Mouse (Mus musculus) MEL (cell line): ENCODE data around the gene Palb2.

Experiments used
- CHD2 ChIP-seq: IDR thresholded peaks from 2 replicates; pipeline ENCODE4 v1.6.1; 2011; ENCODE audit warnings: low read length, improper control_type of control experiment
- CTCF ChIP-seq, 3 experiments: IDR thresholded peaks in 2 of 3; conservative IDR thresholded peaks in 1 of 3; 2 replicates each; pipeline ENCODE4 v1.5.1; 2011 to 2012; ENCODE audit warnings: low read length in 3 of 3, low read depth in 2 of 3, mild to moderate bottlenecking in 2 of 3, improper control_type of control experiment in 1 of 3, inconsistent platforms in 1 of 3, mixed read lengths in 1 of 3, moderate library complexity in 1 of 3; ENCODE audit not compliant: control insufficient read depth in 1 of 3, insufficient read depth in 1 of 3, poor library complexity in 1 of 3, severe bottlenecking in 1 of 3
- E2F4 ChIP-seq: IDR thresholded peaks from 2 replicates; pipeline ENCODE4 v1.6.1; 2011; ENCODE audit warnings: low read depth, low read length, improper control_type of control experiment, borderline replicate concordance
- EP300 ChIP-seq, 2 experiments: IDR thresholded peaks; 2 replicates each; pipeline ENCODE4 v1.6.1; 2011; ENCODE audit warnings: improper control_type of control experiment in 2 of 2, low read length in 2 of 2, low read depth in 1 of 2, mild to moderate bottlenecking in 1 of 2
- ETS1 ChIP-seq: IDR thresholded peaks from 2 replicates; pipeline ENCODE4 v1.6.1; 2012; ENCODE audit warnings: low read depth, mild to moderate bottlenecking, inconsistent platforms, low read length, improper control_type of control experiment, moderate library complexity
- POLR2A ChIP-seq, 2 experiments: IDR thresholded peaks; 2 replicates each; pipeline ENCODE4 v1.6.1; 2011 to 2012; ENCODE audit warnings: low read length in 2 of 2, mild to moderate bottlenecking in 2 of 2, control low read depth in 1 of 2, improper control_type of control experiment in 1 of 2, low read depth in 1 of 2, moderate library complexity in 1 of 2; ENCODE audit not compliant: control insufficient read depth in 1 of 2, insufficient read depth in 1 of 2, poor library complexity in 1 of 2
- POLR2AphosphoS5 ChIP-seq: IDR thresholded peaks from 2 replicates; pipeline ENCODE4 v1.6.1; 2012; ENCODE audit warnings: low read depth, borderline replicate concordance, mild to moderate bottlenecking, inconsistent platforms, low read length, moderate library complexity, mixed read lengths
- RAD21 ChIP-seq: IDR thresholded peaks from 2 replicates; pipeline ENCODE4 v1.6.1; 2011; ENCODE audit warnings: mild to moderate bottlenecking, low read depth, low read length, improper control_type of control experiment
- SMC3 ChIP-seq: IDR thresholded peaks from 2 replicates; pipeline ENCODE4 v1.6.1; 2011; ENCODE audit warnings: low read depth, low read length, improper control_type of control experiment
- USF1 ChIP-seq: IDR thresholded peaks from 2 replicates; pipeline ENCODE4 v1.6.1; 2014; ENCODE audit warnings: low read depth, mild to moderate bottlenecking, inconsistent platforms, low read length, improper control_type of control experiment, moderate library complexity
- USF2 ChIP-seq, 2 experiments: IDR thresholded peaks; 2 replicates each; pipeline ENCODE4 v1.6.1; 2011 to 2012; ENCODE audit warnings: improper control_type of control experiment in 2 of 2, low read length in 2 of 2, borderline replicate concordance in 1 of 2, inconsistent platforms in 1 of 2, low read depth in 1 of 2, mild to moderate bottlenecking in 1 of 2; ENCODE audit not compliant: insufficient read depth in 1 of 2
- ZMIZ1 ChIP-seq: IDR thresholded peaks from 2 replicates; pipeline ENCODE4 v1.6.1; 2012; ENCODE audit warnings: low read depth, mild to moderate bottlenecking, inconsistent platforms, low read length, improper control_type of control experiment, moderate library complexity

GRCm38 (mm10) chr7:122137071-122137470 is 4.3 kb upstream of the Palb2 start:
- TF ChIP-seq POLR2A (IDR thresholded peaks at IDR 0.05; ENCODE audit: control insufficient read depth in 1 of 2, insufficient read depth in 1 of 2, low read depth in 1 of 2, low read length in 2 of 2, poor library complexity in 1 of 2), result no peak
- TF ChIP-seq E2F4, result no peak
- no peak for TF ChIP-seq ETS1
- no peak for TF ChIP-seq EP300 (IDR thresholded peaks at IDR 0.05; ENCODE audit: low read depth in 1 of 2, low read length in 2 of 2)
- no peak for TF ChIP-seq SMC3
- no peak for TF ChIP-seq USF2 (IDR thresholded peaks at IDR 0.05; ENCODE audit: borderline replicate concordance in 1 of 2, insufficient read depth in 1 of 2, low read depth in 1 of 2, low read length in 2 of 2)
- no peak for TF ChIP-seq USF1
- no peak for TF ChIP-seq POLR2AphosphoS5
- TF ChIP-seq ZMIZ1, result no peak
- TF ChIP-seq RAD21, result no peak
- TF ChIP-seq CTCF (IDR thresholded peaks at IDR 0.05 in 2 of 3, conservative IDR thresholded peaks at IDR 0.05 in 1 of 3; ENCODE audit: control insufficient read depth in 1 of 3, insufficient read depth in 1 of 3, low read depth in 2 of 3, low read length in 3 of 3, poor library complexity in 1 of 3, severe bottlenecking in 1 of 3), result no peak
- no peak for TF ChIP-seq CHD2
